Mouse (Mus musculus) spleen, postnatal 14 days (tissue): ENCODE results near the gene Tmem254b.
"Not testable (repeated sequence)": the region's sequence is repeated elsewhere in the genome, so short reads cannot be mapped to it uniquely, and the experiment has no call there.

ENCODE experiments used
- DNase-seq, 2 experiments: peaks; one replicate each; pipeline ENCODE4 v3.0.0; 2021 to 2022; ENCODE audit warnings: low spot score in 2 of 2

The Tmem254b gene

DNA sequence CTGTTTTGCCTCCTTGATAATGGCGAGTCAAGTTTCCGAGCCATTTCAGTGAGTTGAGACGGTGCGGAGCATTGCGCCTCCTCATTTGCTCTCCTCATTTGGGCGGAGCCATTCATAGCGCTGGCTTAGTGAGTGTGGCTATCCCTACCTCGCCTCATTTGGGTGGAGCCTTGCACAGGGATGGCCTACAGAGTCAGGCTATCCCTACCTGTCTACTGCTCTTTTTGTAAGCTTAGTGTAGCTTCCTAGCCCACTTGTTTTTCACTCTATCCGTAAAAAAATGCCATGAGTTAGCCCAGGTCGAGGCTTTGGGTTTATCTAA is at the start of gene Tmem254b:
Gene Tmem254b (minus strand): TSS at position 116 of the 322 bp plus-strand sequence.
- not testable (repeated sequence) for DNase-seq

DNA sequence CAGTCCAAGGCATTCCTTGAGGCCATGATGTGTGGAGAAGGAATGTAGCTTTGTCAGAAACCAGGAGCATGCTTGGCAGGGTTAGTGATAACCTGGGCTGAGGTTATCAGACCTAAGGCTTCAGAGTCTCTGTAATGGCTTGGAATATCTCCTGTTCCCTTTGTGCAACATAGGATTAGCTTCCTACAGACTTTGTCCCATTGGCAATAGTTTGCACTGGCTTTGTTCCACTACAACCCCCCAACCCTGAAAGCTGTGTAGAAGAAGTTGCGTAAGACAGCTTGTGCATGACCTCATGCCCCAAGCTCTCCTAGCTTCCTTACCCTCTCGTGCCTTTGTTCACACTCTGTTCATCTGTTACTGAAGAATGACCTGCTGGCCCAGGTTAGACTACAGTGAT is 30.3 kb upstream of the Tmem254b start:
- not testable (repeated sequence) for DNase-seq

DNA sequence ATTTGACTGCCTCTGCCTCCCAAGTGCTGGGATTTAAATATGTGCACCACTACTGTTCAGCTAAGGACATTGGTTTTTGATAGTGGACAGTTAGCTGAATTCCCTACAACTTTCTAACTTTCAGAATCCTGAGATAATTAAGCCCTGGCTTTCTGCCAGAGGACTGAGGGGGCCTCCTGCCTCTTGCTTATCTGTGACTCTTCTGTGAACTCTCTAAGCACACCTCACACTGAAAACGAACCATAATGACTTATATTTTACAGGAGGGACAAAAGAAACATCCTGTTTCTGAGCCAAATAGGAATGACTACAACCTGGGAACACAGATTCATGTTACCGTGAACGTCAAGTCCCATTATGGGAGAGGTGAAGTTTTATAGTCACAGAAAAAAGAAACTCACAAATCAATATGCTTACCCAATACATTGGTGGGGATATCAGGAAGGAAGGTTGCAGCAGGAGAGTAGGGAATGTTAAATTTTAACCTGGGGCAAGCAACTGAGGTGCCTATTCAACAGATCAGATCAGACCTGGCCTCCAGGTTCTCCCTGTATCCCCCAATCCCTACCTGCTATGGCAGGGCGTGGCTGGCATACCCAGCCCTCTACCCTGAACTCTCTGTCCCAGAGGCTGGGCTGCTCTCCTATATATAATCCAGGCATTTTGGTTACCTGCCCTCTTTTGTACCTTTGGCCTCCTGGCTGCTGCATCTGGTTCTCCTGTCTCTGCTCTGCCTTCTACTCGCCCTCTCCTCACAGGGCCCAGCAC is 9.6 kb upstream of the Tmem254b start:
- not testable (repeated sequence) for DNase-seq

DNA sequence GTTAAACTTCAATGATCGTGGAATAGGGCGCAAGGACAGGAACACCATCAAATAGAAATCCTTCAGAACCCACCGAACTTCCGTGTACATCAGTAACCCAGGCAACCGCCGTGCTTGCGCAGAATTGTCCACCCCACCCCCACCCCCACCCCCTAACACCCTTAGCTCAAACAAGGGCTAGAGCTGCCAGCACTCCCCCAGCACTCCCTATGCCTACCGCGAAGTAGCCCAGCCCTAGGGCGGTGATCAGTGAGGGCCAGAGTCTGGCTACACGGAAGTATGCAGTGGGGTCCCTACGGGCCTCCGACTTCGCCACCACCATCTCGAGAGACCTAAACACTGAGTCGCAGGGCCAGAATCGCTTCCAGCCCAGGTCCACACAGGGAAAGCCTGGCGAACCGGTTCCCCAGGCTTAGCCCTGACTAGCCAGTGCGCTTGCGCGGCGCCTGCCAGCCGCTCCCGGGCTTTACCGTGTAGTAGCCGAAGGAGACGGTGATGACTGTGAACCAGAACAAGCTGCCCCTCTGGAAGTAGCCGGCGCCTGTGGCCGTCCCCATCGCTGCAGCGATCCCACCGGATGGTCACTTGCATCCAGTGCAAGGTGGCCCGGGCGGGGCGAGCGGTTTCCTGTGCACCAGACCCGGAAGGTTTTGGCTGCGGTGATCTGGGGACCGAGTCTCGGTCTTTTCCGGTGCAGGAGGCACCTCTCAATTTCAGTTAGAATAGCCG is 480 bp downstream of the Tmem254b start:
- DNase-seq: not testable (repeated sequence)

DNA sequence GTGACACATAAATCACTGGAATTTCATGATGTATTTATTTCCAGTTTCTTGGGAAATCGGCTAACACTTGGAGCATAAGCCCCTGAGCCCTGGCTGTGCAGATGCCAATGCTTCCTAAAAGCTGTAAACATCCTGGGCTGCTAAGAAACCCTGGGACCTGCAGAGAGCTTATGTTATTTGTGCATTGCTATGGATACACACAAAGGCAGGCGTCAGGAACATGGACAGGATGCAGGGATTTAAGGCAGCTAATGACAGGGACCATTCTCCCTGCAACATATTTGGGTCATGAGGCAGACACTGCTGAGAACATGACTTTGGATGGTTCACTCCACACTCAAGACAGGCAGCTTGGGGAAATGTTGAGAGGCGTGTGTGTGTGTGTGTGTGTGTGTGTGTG is 9.0 kb downstream of the Tmem254b start:
- not testable (repeated sequence) for DNase-seq

DNA sequence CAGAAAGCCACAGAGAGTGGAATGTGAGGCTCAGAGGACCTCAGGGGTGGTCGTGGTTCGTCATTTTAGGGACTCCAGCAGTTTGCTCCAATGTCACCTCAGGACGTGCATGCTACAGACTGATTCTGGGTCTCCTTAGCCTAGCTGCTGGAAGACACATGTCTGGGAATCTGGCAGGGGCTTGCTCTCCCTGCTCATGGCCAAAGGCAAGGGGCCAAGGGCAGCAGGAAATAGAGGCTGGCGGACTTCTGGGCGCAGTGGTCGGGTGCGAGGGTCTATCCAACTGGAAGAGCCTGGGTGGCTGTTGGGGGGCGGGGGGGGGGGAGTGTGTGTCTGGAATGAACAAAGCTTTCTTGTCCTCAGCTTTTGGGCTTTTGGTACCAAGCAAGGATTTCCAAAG is 18.5 kb downstream of the Tmem254b start:
- not testable (repeated sequence) for DNase-seq

DNA sequence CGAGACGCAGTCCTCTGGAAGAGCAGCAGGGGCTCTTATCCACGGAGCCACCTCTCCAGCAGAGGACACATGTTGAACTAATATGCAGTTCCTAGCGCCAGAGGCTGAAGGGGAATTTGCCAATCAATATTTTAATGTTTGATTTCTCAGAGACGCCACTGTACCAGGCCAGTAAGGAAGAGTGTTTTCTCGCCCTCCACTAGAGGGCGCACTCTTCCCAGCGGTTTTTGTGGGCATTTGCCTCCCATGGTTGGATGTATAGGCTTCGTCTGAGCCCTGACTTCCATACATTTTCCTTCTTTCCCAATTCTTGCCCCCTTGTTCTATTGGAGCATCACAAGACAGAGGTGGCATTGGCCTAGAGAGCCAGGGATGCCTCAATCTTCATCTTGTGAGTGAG is 20.2 kb downstream of the Tmem254b start:
- DNase-seq: not testable (repeated sequence)

DNA sequence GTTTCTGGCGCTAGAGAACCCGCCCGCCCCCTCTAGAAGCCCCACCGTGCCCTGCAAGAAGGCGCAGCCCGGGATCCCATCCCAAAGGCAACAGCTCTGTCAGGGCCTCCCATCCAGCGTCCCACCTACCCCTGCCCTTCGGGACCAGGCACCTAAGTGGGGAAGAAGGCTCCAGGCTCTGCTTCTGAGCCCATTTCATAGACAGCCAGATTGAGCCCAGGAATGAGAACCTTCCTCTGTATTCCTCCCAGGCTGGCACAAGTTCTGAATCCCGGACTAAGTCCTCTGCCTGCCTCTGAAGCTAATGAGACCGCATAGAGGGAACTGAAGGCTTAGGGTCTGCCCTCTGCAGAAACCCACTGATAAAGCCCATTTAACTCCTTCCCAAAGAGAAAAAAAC is 24.5 kb downstream of the Tmem254b start, which contains the start of gene Plac9b:
Gene Plac9b (minus strand): TSS at position 101 of the 400 bp plus-strand sequence.
- not testable (repeated sequence) for DNase-seq

DNA sequence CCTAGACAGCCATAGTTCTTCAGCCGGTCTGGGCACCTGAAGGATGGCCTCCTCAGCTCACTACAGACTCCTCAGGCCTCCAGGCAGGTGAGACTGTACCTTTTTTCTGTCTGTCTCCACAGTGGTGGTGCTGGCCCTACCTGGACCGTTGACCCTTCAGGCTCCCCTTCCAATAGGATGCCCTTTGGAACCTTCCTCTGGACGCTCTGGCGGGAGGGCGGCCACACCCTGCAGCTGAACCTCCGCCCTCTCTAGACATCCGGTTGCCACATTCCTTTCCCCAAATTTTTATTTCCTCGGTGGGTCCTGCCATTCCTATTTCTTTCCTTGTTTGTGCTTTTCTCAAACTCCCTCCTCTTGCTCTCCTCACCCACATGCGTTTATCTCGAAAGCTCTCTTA is 25.2 kb downstream of the Tmem254b start:
- DNase-seq: not testable (repeated sequence)

DNA sequence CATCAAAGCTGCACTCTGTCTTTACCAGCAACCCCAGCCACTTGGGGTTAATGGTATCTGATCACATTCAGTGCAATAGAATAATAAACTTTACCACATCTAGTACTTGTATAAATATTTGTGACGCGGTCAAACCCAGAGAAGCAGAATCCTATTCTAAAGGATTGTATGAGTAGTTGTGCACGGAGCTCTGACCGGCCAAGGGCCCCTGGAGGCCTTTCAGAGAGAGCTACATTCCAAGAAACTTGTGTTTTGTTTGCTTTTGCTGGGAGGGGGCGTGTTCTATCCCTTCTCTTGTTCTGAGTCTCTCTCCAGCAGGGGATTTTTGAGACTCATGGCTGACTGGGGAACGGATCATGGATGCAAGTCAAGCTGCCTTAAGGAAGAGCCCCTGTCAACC is 31.8 kb downstream of the Tmem254b start:
- not testable (repeated sequence) for DNase-seq

DNA sequence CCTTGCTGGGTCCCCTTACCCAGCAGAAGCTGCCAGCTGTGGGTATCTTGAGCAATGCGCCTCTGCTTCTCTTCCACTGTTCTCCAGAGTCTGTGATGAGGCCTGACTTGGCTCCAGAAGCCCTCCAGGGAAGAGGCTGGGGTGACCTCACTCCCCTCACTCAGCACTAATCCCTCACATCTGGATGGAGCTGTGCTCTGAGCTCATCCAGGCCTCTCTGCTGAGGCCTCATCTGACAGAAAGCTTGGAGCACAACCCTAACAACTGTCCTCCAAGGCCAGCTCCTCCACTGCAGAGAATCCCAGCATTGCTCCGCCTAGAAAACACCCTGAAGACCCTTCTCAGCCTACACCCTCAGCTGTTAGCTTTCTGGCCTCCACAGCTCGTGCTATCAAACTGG is 32.9 kb downstream of the Tmem254b start:
- DNase-seq: not testable (repeated sequence)

DNA sequence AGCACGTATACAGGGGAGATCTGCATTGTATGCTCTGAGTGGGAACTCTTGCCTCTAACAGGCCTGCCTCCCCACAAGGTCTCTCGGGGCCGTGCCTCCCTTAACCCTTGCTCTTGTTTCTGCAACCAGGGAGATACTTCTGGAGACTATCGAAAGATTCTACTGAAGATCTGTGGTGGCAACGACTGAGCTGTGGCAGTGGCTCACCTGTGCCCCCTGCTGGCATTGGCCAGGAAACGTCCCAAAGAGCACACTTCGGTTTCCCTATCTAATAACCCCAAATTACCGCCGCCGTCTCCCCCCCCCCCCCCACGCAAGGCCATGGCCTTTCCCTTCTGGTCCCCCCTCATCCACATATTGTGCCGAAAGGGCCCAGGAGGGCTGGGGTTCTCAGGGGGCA is 41.6 kb downstream of the Tmem254b start:
- DNase-seq: not testable (repeated sequence)

DNA sequence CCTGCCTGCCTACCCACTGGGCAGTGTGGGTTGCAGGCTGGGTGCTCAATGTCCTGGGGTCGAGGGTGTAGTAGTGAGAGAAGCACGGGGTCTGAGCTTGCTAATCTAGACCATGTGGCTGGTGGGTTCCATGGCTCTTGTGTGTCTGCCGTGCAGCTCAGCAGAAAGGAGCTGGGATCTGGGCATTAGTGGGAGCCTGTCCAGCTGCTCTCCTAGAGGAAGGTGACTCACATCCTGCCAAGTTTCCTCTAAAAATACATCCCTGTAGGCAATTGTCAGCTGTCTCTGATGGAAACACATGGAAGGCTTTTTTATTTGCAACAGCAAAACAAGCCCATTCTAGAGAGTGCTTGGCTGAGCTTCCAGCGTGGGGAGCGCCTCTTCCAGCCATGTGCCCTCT is 44.4 kb downstream of the Tmem254b start:
- DNase-seq: not testable (repeated sequence)

DNA sequence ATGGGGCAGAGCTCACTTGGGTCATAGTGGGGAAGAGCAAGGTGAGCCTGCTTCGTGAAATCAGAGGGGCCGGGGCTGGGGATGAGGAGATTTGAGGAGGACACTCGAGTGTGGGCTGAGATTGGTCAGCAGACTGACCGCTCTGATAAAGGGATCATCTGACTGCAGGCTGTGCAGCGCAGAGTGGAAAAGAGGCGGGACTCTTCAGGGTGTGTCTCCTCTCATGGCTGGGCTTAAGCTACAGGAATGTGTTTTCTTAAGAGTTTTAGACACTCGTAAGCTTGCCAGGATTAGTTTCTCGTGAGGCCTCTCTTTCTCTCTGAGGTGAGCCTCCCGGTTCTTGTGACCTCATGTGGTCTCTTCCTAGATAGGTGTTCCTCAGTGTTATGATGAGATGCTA is 45.7 kb downstream of the Tmem254b start:
- DNase-seq: not testable (repeated sequence)

DNA sequence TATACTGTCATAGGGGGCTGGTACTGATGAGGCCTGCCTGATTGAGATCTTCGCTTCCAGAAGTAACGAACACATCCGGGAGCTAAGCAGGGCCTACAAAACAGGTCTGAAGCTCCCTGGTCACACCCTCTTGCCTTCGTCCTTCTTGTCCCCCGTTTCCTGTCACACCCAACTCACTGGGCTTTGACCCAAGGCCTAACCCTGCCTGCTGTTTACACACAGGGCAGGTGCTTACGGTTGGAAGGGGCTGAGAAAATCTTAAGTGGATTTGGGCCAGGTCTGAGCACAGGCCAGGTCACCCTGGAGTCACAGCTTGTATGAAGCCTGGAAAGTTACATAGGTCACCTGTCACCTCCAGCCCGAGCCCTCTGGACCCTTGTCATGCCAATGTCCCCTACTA is 50.8 kb downstream of the Tmem254b start:
- not testable (repeated sequence) for DNase-seq
